Mouse (Mus musculus): Measurements from ENCODE around the gene AC129217.1. TPM values are rescaled to one million over a fixed set of nuclear protein-coding genes. Genes with fewer than 3 reads are reported as not detected.

AC129217.1 gene
- total and polyA plus RNA-seq, 3 experiments: 0.23 to 53.4 TPM; not detected in 1

DNA sequence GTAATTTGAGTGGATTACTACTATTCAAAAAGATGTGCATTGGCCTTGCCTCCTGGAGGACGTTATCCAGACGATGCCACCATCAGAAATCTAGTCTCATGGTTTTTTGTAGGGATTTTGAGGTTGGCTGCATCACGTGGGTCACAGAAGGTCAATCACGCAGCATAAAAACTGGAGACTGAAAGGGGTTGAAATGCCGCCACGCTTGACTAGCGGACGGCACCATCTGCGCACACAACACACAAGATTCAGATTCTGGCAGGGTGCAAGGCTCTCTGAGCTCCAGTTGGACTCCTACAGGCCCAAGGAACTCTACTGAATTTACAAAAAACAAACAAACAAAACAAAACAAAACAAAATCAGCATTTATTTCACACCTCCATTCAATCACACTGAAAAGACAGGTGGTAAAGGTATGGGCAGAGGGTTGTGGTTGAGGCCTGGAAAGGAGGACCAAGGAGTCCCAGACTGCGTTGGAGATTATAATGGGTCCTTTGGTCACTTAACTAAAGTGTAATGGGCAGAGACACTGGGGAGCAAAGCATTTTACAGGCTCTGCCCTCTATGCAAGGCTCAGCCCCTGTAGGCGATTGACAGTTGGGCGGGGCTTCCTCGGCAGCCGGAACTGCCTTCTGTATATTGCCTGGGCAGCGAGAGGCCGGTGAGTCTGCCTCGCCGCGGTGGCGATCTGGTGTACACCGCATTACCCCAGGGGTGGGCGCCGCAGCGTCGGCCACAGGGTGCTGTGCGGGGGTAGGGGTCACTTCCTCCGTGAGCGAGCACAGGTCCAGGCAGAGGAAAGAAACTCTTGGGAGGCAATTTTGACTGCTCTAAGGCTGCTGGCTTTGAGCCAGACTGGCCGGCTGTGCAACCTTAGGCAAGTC is 10.6 kb downstream of the AC129217.1 start:
- peaks cover 1 to 14% of the 10 kb centered on the region in 2 experiments for H3K36me3 ChIP-seq (ENCODE audit: control insufficient read depth in 1 of 2, insufficient read depth in 2 of 2, low read length in 2 of 2)
- TF ChIP-seq KAT2A (conservative IDR thresholded peaks at IDR 0.05; ENCODE audit: low read depth, low read length) (no peak), UBTF (IDR thresholded peaks at IDR 0.05; ENCODE audit: borderline replicate concordance, insufficient read depth, low read depth, low read length) (no peak), MAX (IDR thresholded peaks at IDR 0.05; ENCODE audit: low read length) (no peak), RCOR1 (IDR thresholded peaks at IDR 0.05; ENCODE audit: low read depth, low read length) (no peak), TAL1 (IDR thresholded peaks at IDR 0.05; ENCODE audit: low read length) (no peak), MAFK (IDR thresholded peaks at IDR 0.05; ENCODE audit: borderline replicate concordance, low read depth, low read length) (no peak), POLR2A (IDR thresholded peaks at IDR 0.05; ENCODE audit: control insufficient read depth in 1 of 2, insufficient read depth in 1 of 2, low read depth in 1 of 2, low read length in 2 of 2, poor library complexity in 1 of 2) (peak; percentile 61 to 70; a peak in 3 of 4 replicates), MEF2A (IDR thresholded peaks at IDR 0.05; ENCODE audit: extremely low read depth, insufficient replicate concordance, low read depth, low read length, poor library complexity, severe bottlenecking) (no peak), CHD1 (IDR thresholded peaks at IDR 0.05; ENCODE audit: low read depth, low read length) (no peak), E2F4 (IDR thresholded peaks at IDR 0.05; ENCODE audit: borderline replicate concordance, low read depth, low read length) (no peak), POLR2AphosphoS2 (IDR thresholded peaks at IDR 0.05; ENCODE audit: low read length) (peak; percentile 60; the same call in 1 of the 2 replicates), MYB (IDR thresholded peaks at IDR 0.05; ENCODE audit: low read depth, low read length) (no peak), GATA1 (IDR thresholded peaks at IDR 0.05; ENCODE audit: low read depth, low read length) (no peak), CTCF (IDR thresholded peaks at IDR 0.05 in 2 of 3, conservative IDR thresholded peaks at IDR 0.05 in 1 of 3; ENCODE audit: control insufficient read depth in 1 of 3, insufficient read depth in 1 of 3, low read depth in 2 of 3, low read length in 3 of 3, poor library complexity in 1 of 3, severe bottlenecking in 1 of 3) (0 out of 6 replicates have a peak, but pooled peaks of 1 of the 3 experiments have one; percentile 1), ELF1 (IDR thresholded peaks at IDR 0.05; ENCODE audit: low read depth, low read length) (peak; percentile 45; the same call in 1 of the 2 replicates), USF1 (IDR thresholded peaks at IDR 0.05; ENCODE audit: low read depth, low read length) (0 out of 2 replicates have a peak, but pooled peaks have one; percentile 7), USF2 (IDR thresholded peaks at IDR 0.05; ENCODE audit: borderline replicate concordance in 1 of 2, insufficient read depth in 1 of 2, low read depth in 1 of 2, low read length in 2 of 2) (no peak), NRF1 (IDR thresholded peaks at IDR 0.05; ENCODE audit: insufficient read depth, low read depth, low read length, poor library complexity, severe bottlenecking) (no peak), EP300 (IDR thresholded peaks at IDR 0.05; ENCODE audit: low read depth in 1 of 2, low read length in 2 of 2) (no peak), SIN3A (IDR thresholded peaks at IDR 0.05; ENCODE audit: low read length) (peak; percentile 57; the same call in 1 of the 2 replicates), MYC (IDR thresholded peaks at IDR 0.05; ENCODE audit: low read depth, low read length) (no peak), CHD2 (IDR thresholded peaks at IDR 0.05; ENCODE audit: low read length) (no peak), ZC3H11A (IDR thresholded peaks at IDR 0.05; ENCODE audit: low read depth, low read length) (no peak), RAD21 (IDR thresholded peaks at IDR 0.05; ENCODE audit: low read depth, low read length) (no peak), NELFE (IDR thresholded peaks at IDR 0.05; ENCODE audit: low read depth, low read length) (peak; percentile 74), POLR2AphosphoS5 (IDR thresholded peaks at IDR 0.05; ENCODE audit: borderline replicate concordance, low read depth, low read length) (no peak), MAZ (IDR thresholded peaks at IDR 0.05; ENCODE audit: low read depth, low read length) (no peak), ZMIZ1 (IDR thresholded peaks at IDR 0.05; ENCODE audit: low read depth, low read length) (0 out of 2 replicates have a peak, but pooled peaks have one; percentile 55), TCF12 (IDR thresholded peaks at IDR 0.05; ENCODE audit: low read depth, low read length) (0 out of 2 replicates have a peak, but pooled peaks have one; percentile 4), ZKSCAN1 (IDR thresholded peaks at IDR 0.05; ENCODE audit: low read depth, low read length) (no peak), MXI1 (IDR thresholded peaks at IDR 0.05; ENCODE audit: low read depth, low read length) (peak; percentile 48), ETS1 (IDR thresholded peaks at IDR 0.05; ENCODE audit: low read depth, low read length) (0 out of 2 replicates have a peak, but pooled peaks have one; percentile 9), BHLHE40 (IDR thresholded peaks at IDR 0.05; ENCODE audit: borderline replicate concordance, low read depth, low read length) (no peak), HCFC1 (IDR thresholded peaks at IDR 0.05; ENCODE audit: low read depth, low read length) (no peak; the same call in 1 of the 2 replicates)

More for the DNA sequence above, 10.6 kb downstream of the AC129217.1 start:
- Histone ChIP-seq H3K4me1 (ENCODE audit: control insufficient read depth in 1 of 2, insufficient read depth in 2 of 2, low read length in 2 of 2) (peaks cover 3 to 17% of the 10 kb centered on the region in 2 experiments), H3K79me2 (ENCODE audit: control insufficient read depth, insufficient read depth, low read length, poor library complexity) (no peaks in the 10 kb centered on the region; the same call in 1 of the 2 replicates), H3K9ac (ENCODE audit: control insufficient read depth, low read depth, low read length, poor library complexity, severe bottlenecking) (peak overlapping the region; percentile 83), H3K27ac (ENCODE audit: control insufficient read depth, low read depth, low read length) (no peak overlapping the region; the same call in 1 of the 2 replicates), H3K27me3 (ENCODE audit: control insufficient read depth in 1 of 2, insufficient read depth in 2 of 2, low read length in 2 of 2) (no peaks in the 10 kb centered on the region), H3K4me3 (ENCODE audit: control insufficient read depth in 1 of 2, insufficient read depth in 1 of 2, low read depth in 2 of 2, low read length in 2 of 2) (peak overlapping the region; percentile 77 to 96), H3K9me3 (replicated peaks; ENCODE audit: insufficient read depth, low read length) (no peaks in the 10 kb centered on the region)
- DNase-seq (ENCODE audit: low read depth, low spot score): peak; percentile 81
